Mouse (Mus musculus): ENCODE results near the gene Ptk7. TPM values are rescaled to one million over a fixed set of nuclear protein-coding genes. Genes with fewer than 3 reads are reported as not detected.

Gene Ptk7
- polyA plus RNA-seq, 1 experiment from 2014 or later: 65.3 TPM

GRCm38 (mm10) chr17:46548741-46549140, 80.6 kb downstream of the Ptk7 start:
- H3K4me1 ChIP-seq: peaks cover 54% of the 10 kb centered on the region
- peaks cover 47% of the 10 kb centered on the region for H3K36me3 ChIP-seq

GRCm38 (mm10) chr17:46547923-46548322, 81.4 kb downstream of the Ptk7 start:
- H3K9me3 ChIP-seq (replicated peaks): no peaks in the 10 kb centered on the region
- no peak overlapping the region for H3K4me3 ChIP-seq
- H3K27me3 ChIP-seq (ENCODE audit: low read depth, poor library complexity, severe bottlenecking): peaks cover 44% of the 10 kb centered on the region
- WGBS: 11% methylated on average over 3 of the region's 3 CpGs
- no peak overlapping the region for H3K27ac ChIP-seq (replicated peaks)
- peaks cover 45% of the 10 kb centered on the region for H3K4me1 ChIP-seq
- H3K36me3 ChIP-seq: peaks cover 47% of the 10 kb centered on the region
- DNase-seq (ENCODE audit: low spot score): no peak

More at GRCm38 (mm10) chr17:46548741-46549140, 80.6 kb downstream of the Ptk7 start:
- no peak overlapping the region; the same call in 1 of the 2 replicates for H3K27ac ChIP-seq (replicated peaks)
- WGBS: 66% methylated on average over 11 of the region's 11 CpGs
- H3K27me3 ChIP-seq (ENCODE audit: low read depth, poor library complexity, severe bottlenecking): peaks cover 49% of the 10 kb centered on the region
- H3K9me3 ChIP-seq (replicated peaks): no peaks in the 10 kb centered on the region
- peak overlapping the region; percentile 14 for H3K4me3 ChIP-seq
- no peak for DNase-seq (ENCODE audit: low spot score)

GRCm38 (mm10) chr17:46546995-46547394, 82.3 kb downstream of the Ptk7 start:
- no peak for DNase-seq (ENCODE audit: low spot score)
- Histone ChIP-seq H3K9me3 (replicated peaks) (no peaks in the 10 kb centered on the region), H3K36me3 (peaks cover 43% of the 10 kb centered on the region), H3K4me3 (peak overlapping the region; percentile 77), H3K4me1 (peaks cover 36% of the 10 kb centered on the region), H3K27me3 (ENCODE audit: low read depth, poor library complexity, severe bottlenecking) (peaks cover 44% of the 10 kb centered on the region), H3K27ac (replicated peaks) (no peak overlapping the region)
- 5% methylated on average over 8 of the region's 8 CpGs for WGBS

- Histone ChIP-seq H3K4me3 (peak overlapping the region; percentile 77), H3K27ac (replicated peaks) (peak overlapping the region; percentile 78; the same call in 1 of the 2 replicates), H3K9me3 (replicated peaks) (no peaks in the 10 kb centered on the region), H3K4me1 (peaks cover 35% of the 10 kb centered on the region), H3K36me3 (peaks cover 39% of the 10 kb centered on the region), H3K27me3 (ENCODE audit: low read depth, poor library complexity, severe bottlenecking) (peaks cover 44% of the 10 kb centered on the region)
- no peak for DNase-seq (ENCODE audit: low spot score)
- 6% methylated on average over 7 of the region's 7 CpGs for WGBS
Observed at GRCm38 (mm10) chr17:46546591-46546990, 82.7 kb downstream of the Ptk7 start.

- Histone ChIP-seq H3K27ac (replicated peaks) (peak within 1 kb of the TSS; percentile 78), H3K27me3 (ENCODE audit: low read depth, poor library complexity, severe bottlenecking) (peaks cover 44% of the 10 kb centered on the region), H3K36me3 (peaks cover 39% of the 10 kb centered on the region), H3K9me3 (replicated peaks) (no peaks in the 10 kb centered on the region), H3K4me1 (peaks cover 35% of the 10 kb centered on the region), H3K4me3 (peak within 1 kb of the TSS; percentile 77)
- 1% methylated on average over 49 of the region's 49 CpGs for WGBS
- peak; percentile 70 for DNase-seq (ENCODE audit: low spot score)
Observed at GRCm38 (mm10) chr17:46545813-46546564, 83.3 kb downstream of the Ptk7 start, which contains the start of gene Cul9. Gene Cul9, minus strand, starts transcription at chr17:46546388.

GRCm38 (mm10) chr17:46543661-46544060, 85.6 kb downstream of the Ptk7 start:
- WGBS: 91% methylated on average over 12 of the region's 12 CpGs
- H3K27ac ChIP-seq (replicated peaks): no peak overlapping the region
- H3K36me3 ChIP-seq: peaks cover 26% of the 10 kb centered on the region
- peaks cover 52% of the 10 kb centered on the region for H3K27me3 ChIP-seq (ENCODE audit: low read depth, poor library complexity, severe bottlenecking)
- peaks cover 36% of the 10 kb centered on the region for H3K4me1 ChIP-seq
- DNase-seq (ENCODE audit: low spot score): no peak
- no peaks in the 10 kb centered on the region for H3K9me3 ChIP-seq (replicated peaks)
- H3K4me3 ChIP-seq: no peak overlapping the region

- Histone ChIP-seq H3K4me3 (peak overlapping the region; percentile 4; the same call in 1 of the 2 replicates), H3K4me1 (peaks cover 19% of the 10 kb centered on the region), H3K27me3 (ENCODE audit: low read depth, poor library complexity, severe bottlenecking) (peaks cover 35% of the 10 kb centered on the region), H3K9me3 (replicated peaks) (no peaks in the 10 kb centered on the region), H3K36me3 (no peaks in the 10 kb centered on the region), H3K27ac (replicated peaks) (0 out of 2 replicates have a peak overlapping the region, but pooled peaks have one; percentile 33)
- peak; percentile 77 for DNase-seq (ENCODE audit: low spot score)
- 41% methylated on average over 12 of the region's 12 CpGs for WGBS
Observed at GRCm38 (mm10) chr17:46525579-46526307, 103.6 kb downstream of the Ptk7 start.

- no peak for DNase-seq (ENCODE audit: low spot score)
- WGBS: 88% methylated on average over 10 of the region's 10 CpGs
Observed at GRCm38 (mm10) chr17:46525065-46525464, 104.2 kb downstream of the Ptk7 start.

GRCm38 (mm10) chr17:46521963-46522668, 107.2 kb downstream of the Ptk7 start:
- Histone ChIP-seq H3K4me1 (peaks cover 28% of the 10 kb centered on the region), H3K9me3 (replicated peaks) (no peaks in the 10 kb centered on the region), H3K27me3 (ENCODE audit: low read depth, poor library complexity, severe bottlenecking) (peaks cover 50% of the 10 kb centered on the region), H3K27ac (replicated peaks) (no peak overlapping the region), H3K4me3 (no peak overlapping the region), H3K36me3 (no peaks in the 10 kb centered on the region)
- WGBS: 35% methylated on average over 24 of the region's 24 CpGs
- no peak for DNase-seq (ENCODE audit: low spot score)

More at GRCm38 (mm10) chr17:46525065-46525464, 104.2 kb downstream of the Ptk7 start:
- H3K27me3 ChIP-seq (ENCODE audit: low read depth, poor library complexity, severe bottlenecking): peaks cover 41% of the 10 kb centered on the region
- peaks cover 25% of the 10 kb centered on the region for H3K4me1 ChIP-seq
- no peak overlapping the region for H3K27ac ChIP-seq (replicated peaks)
- H3K36me3 ChIP-seq: no peaks in the 10 kb centered on the region
- H3K4me3 ChIP-seq: no peak overlapping the region
- no peaks in the 10 kb centered on the region for H3K9me3 ChIP-seq (replicated peaks)

- Histone ChIP-seq H3K27ac (replicated peaks) (0 out of 2 replicates have a peak overlapping the region, but pooled peaks have one; percentile 47), H3K36me3 (no peaks in the 10 kb centered on the region), H3K27me3 (ENCODE audit: low read depth, poor library complexity, severe bottlenecking) (peaks cover 46% of the 10 kb centered on the region), H3K4me3 (peak overlapping the region; percentile 24; the same call in 1 of the 2 replicates), H3K9me3 (replicated peaks) (no peaks in the 10 kb centered on the region), H3K4me1 (peaks cover 25% of the 10 kb centered on the region)
- WGBS: 80% methylated on average over 9 of the region's 9 CpGs
- DNase-seq (ENCODE audit: low spot score): no peak
Observed at GRCm38 (mm10) chr17:46521174-46521573, 108.1 kb downstream of the Ptk7 start.

GRCm38 (mm10) chr17:46520385-46520979, 108.8 kb downstream of the Ptk7 start:
- H3K4me1 ChIP-seq: peaks cover 24% of the 10 kb centered on the region
- peak overlapping the region; percentile 47; the same call in 1 of the 2 replicates for H3K27ac ChIP-seq (replicated peaks)
- no peaks in the 10 kb centered on the region for H3K9me3 ChIP-seq (replicated peaks)
- peak overlapping the region; percentile 24 for H3K4me3 ChIP-seq
- DNase-seq (ENCODE audit: low spot score): no peak
- 51% methylated on average over 25 of the region's 25 CpGs for WGBS
- peaks cover 43% of the 10 kb centered on the region for H3K27me3 ChIP-seq (ENCODE audit: low read depth, poor library complexity, severe bottlenecking)
- H3K36me3 ChIP-seq: no peaks in the 10 kb centered on the region

- Histone ChIP-seq H3K27ac (replicated peaks) (peak overlapping the region; percentile 24; the same call in 1 of the 2 replicates), H3K36me3 (no peaks in the 10 kb centered on the region), H3K4me1 (peaks cover 24% of the 10 kb centered on the region), H3K27me3 (ENCODE audit: low read depth, poor library complexity, severe bottlenecking) (peaks cover 40% of the 10 kb centered on the region), H3K4me3 (peak overlapping the region; percentile 24), H3K9me3 (replicated peaks) (no peaks in the 10 kb centered on the region)
- no peak for DNase-seq (ENCODE audit: low spot score)
- 54% methylated on average over 10 of the region's 10 CpGs for WGBS
Observed at GRCm38 (mm10) chr17:46519971-46520370, 109.3 kb downstream of the Ptk7 start.

Data from midbrain, embryonic 10.5 days (tissue).